Mouse (Mus musculus): ENCODE results near the gene Porcn.

DNA sequence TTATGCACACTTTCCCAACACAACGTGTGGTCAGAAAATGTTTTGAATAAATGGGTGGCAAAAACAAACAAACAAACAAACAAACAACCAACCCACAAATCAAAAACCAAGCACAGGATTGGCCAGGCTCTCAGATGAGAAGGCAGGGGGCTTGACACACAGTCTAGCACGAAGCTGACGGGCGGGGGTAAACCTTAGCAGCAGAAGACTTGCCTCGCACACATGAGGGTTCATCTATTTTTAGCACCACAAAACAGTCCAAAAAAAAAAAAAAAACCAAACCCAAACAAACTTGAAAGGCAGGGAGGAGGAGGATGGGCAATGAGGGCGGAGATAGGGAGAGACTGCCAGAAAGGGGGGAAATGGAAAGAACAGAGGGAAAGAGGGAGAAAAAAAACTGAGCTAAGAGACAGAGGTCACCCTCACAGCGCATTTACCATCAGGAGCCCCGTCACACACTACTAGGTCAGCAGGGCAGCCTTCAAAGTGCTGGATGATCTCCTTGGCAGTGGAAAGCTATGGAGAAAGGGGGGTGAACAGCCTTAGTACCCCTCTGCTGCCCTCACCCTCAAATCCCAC lies 42.3 kb upstream of the Porcn start:
- no peak for TF ChIP-seq CTCF (conservative IDR thresholded peaks at IDR 0.05; ENCODE audit: low read length)
- TF ChIP-seq NANOG (IDR thresholded peaks at IDR 0.05; ENCODE audit: borderline replicate concordance, low read length): no peak
- no peak for TF ChIP-seq POU5F1 (IDR thresholded peaks at IDR 0.05; ENCODE audit: borderline replicate concordance, low read length)

Measured in E14TG2a.4 (cell line).